Mouse (Mus musculus) intestine, embryonic 14.5 days (tissue): ENCODE results near the gene Eif2s1. TPM values are rescaled to one million over a fixed set of nuclear protein-coding genes. Genes with fewer than 3 reads are reported as not detected.
"Not testable (repeated sequence)": the region's sequence is repeated elsewhere in the genome, so short reads cannot be mapped to it uniquely, and the experiment has no call there.

Experiments used
- ATAC-seq: fragments of 200-750 bp; cut with Nextera tagmentation; replicated peaks from 2 replicates; pipeline ENCODE4 v1.8.0; 2017; ENCODE audit warnings: low read depth, moderate number of reproducible peaks, moderate TSS enrichment, moderate library complexity; ENCODE audit not compliant: low FRiP score, low TSS enrichment
- DNase-seq: peaks from one replicate; pipeline ENCODE4 v3.0.0-alpha.2; 2018; ENCODE audit warnings: low spot score
- H3K27ac ChIP-seq: fragments of 300-500 bp; sonication (generic); 2 replicates; pipeline ENCODE4 v1.5.1; 2014; ENCODE audit warnings: low read depth, mild to moderate bottlenecking, control low read depth
- H3K27me3 ChIP-seq: fragments of 300-500 bp; sonication (generic); replicated peaks from 2 replicates; pipeline ENCODE4 v1.6.1; 2014; ENCODE audit warnings: low read length, control low read depth; ENCODE audit not compliant: control insufficient read depth, insufficient read depth
- H3K36me3 ChIP-seq: fragments of 300-500 bp; sonication (generic); 2 replicates; pipeline ENCODE4 v1.6.1; 2014; ENCODE audit warnings: low read length, control low read depth; ENCODE audit not compliant: control insufficient read depth, insufficient read depth
- H3K4me1 ChIP-seq: fragments of 300-500 bp; sonication (generic); replicated peaks from 2 replicates; pipeline ENCODE4 v1.6.1; 2014; ENCODE audit warnings: low read length, control low read depth, mixed read lengths; ENCODE audit not compliant: control insufficient read depth, insufficient read depth
- H3K4me2 ChIP-seq: fragments of 300-500 bp; sonication (generic); 2 replicates; pipeline ENCODE4 v1.6.1; 2014; ENCODE audit warnings: low read length
- H3K4me3 ChIP-seq: fragments of 300-500 bp; sonication (generic); 2 replicates; pipeline ENCODE4 v1.5.1; 2014; ENCODE audit warnings: low read depth, low read length, control low read depth, mixed read lengths
- H3K9ac ChIP-seq: fragments of 300-500 bp; sonication (generic); 2 replicates; pipeline ENCODE4 v1.6.1; 2014; ENCODE audit warnings: mild to moderate bottlenecking, low read length
- H3K9me3 ChIP-seq: fragments of 300-500 bp; sonication (generic); 2 replicates; pipeline ENCODE4 v1.6.1; 2016; ENCODE audit warnings: low read length, control low read depth; ENCODE audit not compliant: control insufficient read depth
- WGBS: fragments of 180-500 bp; shearing (Covaris S2); extraction: QIAGEN DNeasy Blood & Tissue Kit; methylation state at CpG from one replicate; pipeline ENCODE4 v1.1.7; 2014; 5-methylcytosine and 5-hydroxymethylcytosine counted together
- polyA plus RNA-seq: library from polyadenylated mRNA; unstranded; fragments of >200 nt; fragmentation: Nextera tagmentation; extraction: Ambion mirVana; gene quantifications from 2 replicates; pipeline ENCODE4 v1.2.1, GENCODE M21; 2014

Gene Eif2s1
- polyA plus RNA-seq, 1 experiment from 2014 or later: 220 TPM

DNA sequence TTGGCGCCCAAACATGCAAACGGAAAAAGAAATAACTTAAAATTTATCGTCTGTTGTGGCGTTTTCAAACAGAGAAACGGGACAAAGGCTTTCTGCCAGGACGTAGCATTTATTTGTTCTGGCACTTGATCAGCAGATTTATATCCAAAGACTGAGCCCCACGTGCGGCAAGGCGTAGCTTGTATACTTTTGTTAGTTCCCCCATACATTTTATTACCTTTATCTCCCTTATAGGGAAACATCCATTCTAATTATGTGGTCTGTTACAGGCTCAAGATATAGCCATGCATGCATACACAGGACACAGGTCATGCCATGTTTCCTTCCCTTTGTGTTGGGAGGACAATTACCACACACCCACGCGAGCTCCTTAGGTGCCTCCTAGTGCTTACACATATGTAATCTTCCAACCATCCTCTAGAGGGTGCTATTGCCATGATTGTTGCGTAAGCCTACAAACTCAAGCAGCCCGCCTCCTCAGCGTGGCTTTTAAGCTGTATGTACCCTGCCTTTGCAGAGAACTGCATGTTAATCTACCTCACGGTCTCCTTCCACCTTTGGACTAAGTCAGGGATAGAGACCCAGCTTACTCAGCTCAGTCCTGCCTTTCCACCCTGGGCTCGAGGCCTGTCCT, 57.6 kb downstream of the Eif2s1 start:
- H3K4me1 ChIP-seq: peaks cover 3% of the 10 kb centered on the region; the same call in 1 of the 2 replicates
- 27% methylated on average over 16 of the region's 16 CpGs for WGBS
- no peak overlapping the region for H3K4me3 ChIP-seq
- H3K9ac ChIP-seq: no peak overlapping the region
- H3K27me3 ChIP-seq: no peaks in the 10 kb centered on the region
- H3K4me2 ChIP-seq: peak overlapping the region; percentile 11; the same call in 1 of the 2 replicates
- no peaks in the 10 kb centered on the region for H3K36me3 ChIP-seq
- ATAC-seq (peak; percentile 41; the same call in 1 of the 2 replicates), DNase-seq (peak; percentile 69)
- no peaks in the 10 kb centered on the region for H3K9me3 ChIP-seq
- no peak overlapping the region for H3K27ac ChIP-seq

DNA sequence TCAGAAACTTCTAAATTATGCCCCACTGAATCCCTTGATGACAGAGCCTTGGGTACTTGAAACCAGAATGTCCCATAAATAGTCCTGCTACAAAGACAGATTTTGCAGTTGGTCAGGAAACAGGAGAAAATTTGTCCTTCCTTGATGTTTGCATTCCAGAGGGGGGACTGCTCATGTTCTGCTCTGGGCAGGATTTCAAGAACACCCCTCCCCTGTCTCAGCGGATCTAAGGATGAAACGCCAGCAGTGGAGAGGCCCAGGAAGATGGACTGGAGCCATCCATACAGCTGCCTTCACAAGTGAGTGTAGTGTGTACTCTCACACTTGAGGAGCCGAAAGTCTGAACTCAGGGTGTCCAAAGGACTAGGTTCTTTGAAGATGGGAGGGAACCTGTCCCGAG, 59.8 kb downstream of the Eif2s1 start:
- Histone ChIP-seq H3K4me1 (peaks cover 3% of the 10 kb centered on the region; the same call in 1 of the 2 replicates), H3K9ac (no peak overlapping the region), H3K27ac (no peak overlapping the region), H3K9me3 (no peaks in the 10 kb centered on the region), H3K27me3 (no peaks in the 10 kb centered on the region), H3K4me2 (no peak overlapping the region), H3K4me3 (no peak overlapping the region), H3K36me3 (no peaks in the 10 kb centered on the region)
- WGBS: 36% methylated on average over 4 of the region's 4 CpGs
- ATAC-seq: no peak
- no peak for DNase-seq

DNA sequence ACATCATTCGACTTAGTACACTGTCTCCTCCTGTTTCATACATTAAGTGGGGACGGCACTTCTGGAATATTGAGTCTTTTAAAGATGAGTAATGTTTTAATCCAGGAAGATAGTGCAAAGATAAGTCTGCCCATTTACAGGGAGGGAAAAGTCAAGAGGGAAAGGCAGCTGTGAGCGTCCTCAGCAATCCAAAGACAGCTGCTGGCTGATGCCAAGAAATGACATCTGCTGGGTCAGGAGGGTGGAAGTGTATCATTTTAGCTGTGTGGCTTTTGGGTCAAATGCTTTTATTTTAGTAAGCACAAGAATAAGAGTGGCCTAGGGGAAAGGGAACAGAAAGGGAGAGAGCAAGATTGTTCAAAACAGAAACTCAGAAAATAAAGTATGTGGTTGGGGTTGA, 60.4 kb downstream of the Eif2s1 start:
- Histone ChIP-seq H3K27me3 (no peaks in the 10 kb centered on the region), H3K27ac (no peak overlapping the region), H3K4me1 (peaks cover 3% of the 10 kb centered on the region; the same call in 1 of the 2 replicates), H3K36me3 (no peaks in the 10 kb centered on the region), H3K4me3 (no peak overlapping the region), H3K4me2 (no peak overlapping the region), H3K9me3 (no peaks in the 10 kb centered on the region), H3K9ac (no peak overlapping the region)
- ATAC-seq (no peak), DNase-seq (no peak)
- 62% methylated on average over 3 of the region's 3 CpGs for WGBS

DNA sequence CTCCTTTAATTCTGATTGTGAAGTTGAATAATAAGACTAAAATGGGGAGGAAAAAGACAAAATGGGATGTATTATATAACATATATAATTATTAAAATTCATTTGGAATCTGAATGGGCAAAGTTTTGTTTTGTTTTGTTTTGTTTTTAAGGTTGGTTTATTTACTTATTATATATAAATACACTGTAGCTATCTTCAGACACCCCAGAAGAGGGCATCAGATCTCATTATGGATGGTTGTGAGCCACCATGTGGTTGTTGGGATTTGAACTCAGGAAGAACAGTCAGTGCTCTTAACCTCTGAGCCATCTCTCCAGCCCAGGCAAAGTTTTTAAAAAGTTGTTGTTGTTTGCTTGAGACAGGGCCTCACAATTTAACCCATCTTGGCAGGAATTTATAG, 61.4 kb downstream of the Eif2s1 start:
- not testable (repeated sequence) for ATAC-seq, H3K9me3 ChIP-seq, H3K9ac ChIP-seq, H3K27ac ChIP-seq, H3K27me3 ChIP-seq, DNase-seq, H3K4me3 ChIP-seq, H3K4me2 ChIP-seq, H3K36me3 ChIP-seq, H3K4me1 ChIP-seq

DNA sequence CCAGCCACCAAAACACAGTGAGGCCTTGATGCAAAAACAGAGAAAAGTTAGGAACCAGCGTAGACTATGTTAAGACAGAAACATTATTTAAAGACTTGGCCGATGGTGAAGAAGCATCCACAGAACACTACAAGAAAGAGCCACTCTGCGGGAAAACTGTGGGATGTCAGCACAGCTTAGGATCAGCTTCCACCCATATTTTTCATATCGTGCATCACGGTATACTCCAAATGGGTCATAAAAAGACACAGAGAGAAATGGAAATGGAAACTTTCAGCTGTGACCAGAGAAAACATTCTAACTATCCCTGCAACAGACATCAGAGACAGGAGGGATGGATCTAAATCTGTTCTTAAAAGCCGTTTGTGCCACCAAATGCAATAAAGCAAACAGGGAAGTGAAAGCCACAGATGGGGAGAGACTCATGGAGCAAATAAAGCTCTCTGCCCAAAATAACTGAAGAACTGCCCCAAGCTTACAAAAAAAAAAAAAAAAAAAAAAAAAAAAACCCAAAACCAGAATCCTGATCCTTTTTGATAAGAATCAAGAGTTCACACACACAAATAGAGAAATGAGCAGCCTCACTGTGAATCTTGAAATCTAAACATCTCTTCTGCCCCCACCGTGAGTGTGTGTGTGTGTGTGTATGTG, 62.0 kb downstream of the Eif2s1 start:
- Histone ChIP-seq H3K9me3 (no peaks in the 10 kb centered on the region), H3K27me3 (no peaks in the 10 kb centered on the region), H3K27ac (no peak overlapping the region), H3K4me2 (no peak overlapping the region), H3K36me3 (no peaks in the 10 kb centered on the region), H3K9ac (no peak overlapping the region), H3K4me3 (no peak overlapping the region), H3K4me1 (peaks cover 3% of the 10 kb centered on the region; the same call in 1 of the 2 replicates)
- no peak for ATAC-seq
- no peak for DNase-seq
- 77% methylated on average over 7 of the region's 7 CpGs for WGBS

DNA sequence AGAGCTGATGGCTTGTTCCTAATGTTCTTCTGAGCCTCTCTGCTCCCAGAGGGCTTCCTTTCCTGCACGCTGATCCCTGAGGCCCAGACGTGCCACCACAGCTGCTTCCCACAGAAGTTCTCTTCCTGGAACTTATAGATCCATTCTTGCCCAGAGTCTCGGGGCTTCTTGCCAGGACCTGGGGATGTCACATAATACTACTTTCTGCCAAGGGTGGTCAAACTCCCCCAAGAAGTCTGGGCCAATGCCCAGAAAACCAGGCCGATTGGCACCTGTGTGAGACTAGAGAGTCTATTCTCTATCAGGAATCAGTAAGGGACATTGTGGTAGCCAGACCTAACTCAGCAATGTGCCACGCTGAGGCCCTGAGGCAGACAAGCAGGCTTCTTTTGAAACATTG, 65.7 kb downstream of the Eif2s1 start:
- ATAC-seq: no peak
- WGBS: 75% methylated on average over 5 of the region's 5 CpGs

DNA sequence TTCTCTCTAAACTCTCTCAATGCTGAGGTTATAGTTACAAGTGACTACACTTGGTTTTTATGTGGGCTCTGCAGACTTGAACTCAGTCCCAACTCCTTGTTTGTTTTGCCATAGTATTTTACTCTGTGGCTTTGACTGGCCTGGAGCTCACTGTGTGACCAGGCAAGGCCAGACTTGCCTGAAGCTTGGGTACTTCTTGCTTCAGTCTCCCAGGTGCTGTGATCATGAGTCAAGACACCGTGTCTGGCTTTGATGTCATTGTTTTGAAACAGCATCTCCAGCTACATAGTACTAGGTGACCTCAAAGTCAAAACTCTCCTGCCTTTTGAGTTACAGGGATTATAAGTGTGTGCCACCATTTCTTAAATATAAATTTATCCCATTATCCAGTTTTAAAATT, 68.3 kb downstream of the Eif2s1 start:
- Histone ChIP-seq H3K9ac (no peak overlapping the region), H3K9me3 (no peaks in the 10 kb centered on the region), H3K4me1 (no peaks in the 10 kb centered on the region), H3K27me3 (no peaks in the 10 kb centered on the region), H3K4me2 (no peak overlapping the region), H3K27ac (no peak overlapping the region), H3K36me3 (no peaks in the 10 kb centered on the region), H3K4me3 (no peak overlapping the region)
- WGBS: 93% methylated on average over 1 of the region's 1 CpGs
- no peak for DNase-seq
- no peak for ATAC-seq

More for the DNA sequence above, 65.7 kb downstream of the Eif2s1 start:
- DNase-seq: no peak
- Histone ChIP-seq H3K36me3 (no peaks in the 10 kb centered on the region), H3K9ac (no peak overlapping the region), H3K4me2 (no peak overlapping the region), H3K4me1 (no peaks in the 10 kb centered on the region), H3K9me3 (no peaks in the 10 kb centered on the region), H3K27me3 (no peaks in the 10 kb centered on the region), H3K4me3 (no peak overlapping the region), H3K27ac (no peak overlapping the region)

DNA sequence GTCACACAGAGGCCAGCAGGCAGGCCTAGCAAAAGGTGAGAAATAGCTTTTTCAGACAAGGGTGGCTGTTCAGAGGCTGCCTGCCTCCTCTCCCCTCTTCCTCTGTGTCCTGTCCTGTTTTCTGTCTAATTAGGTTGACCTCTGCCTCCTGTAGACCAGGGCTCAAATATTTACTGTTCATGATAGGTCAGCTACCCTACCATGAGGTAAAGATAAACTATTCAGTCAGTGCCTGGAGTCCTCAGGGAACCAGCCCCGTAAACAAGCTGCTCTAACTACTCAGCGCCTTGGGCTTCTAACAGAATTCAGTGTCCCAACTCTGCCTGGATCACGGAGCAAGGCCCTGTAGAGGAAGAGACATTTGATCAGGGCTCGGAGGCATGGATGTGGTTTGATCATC, 74.9 kb downstream of the Eif2s1 start:
- Histone ChIP-seq H3K9me3 (no peaks in the 10 kb centered on the region), H3K4me2 (no peak overlapping the region), H3K9ac (no peak overlapping the region), H3K27ac (no peak overlapping the region), H3K27me3 (no peaks in the 10 kb centered on the region), H3K4me3 (no peak overlapping the region), H3K36me3 (no peaks in the 10 kb centered on the region), H3K4me1 (no peaks in the 10 kb centered on the region)
- DNase-seq: no peak
- ATAC-seq: no peak
- 19% methylated on average over 4 of the region's 4 CpGs for WGBS
